Mouse (Mus musculus) liver, embryonic 11.5 days (tissue): ENCODE measurements around the gene Pappa2. TPM values are rescaled to one million over a fixed set of nuclear protein-coding genes. Genes with fewer than 3 reads are reported as not detected.

Experiments used
- ATAC-seq: fragments of 200-750 bp; cut with Nextera tagmentation; replicated peaks from 2 replicates; pipeline ENCODE4 v1.8.0; 2017; ENCODE audit warnings: moderate number of reproducible peaks, mild to moderate bottlenecking, moderate TSS enrichment, moderate library complexity; ENCODE audit not compliant: low FRiP score
- DNase-seq: peaks from one replicate; pipeline ENCODE4 v3.0.0-alpha.2; 2017; ENCODE audit warnings: low spot score
- H3K27ac ChIP-seq: fragments of 300-500 bp; sonication (generic); 2 replicates; pipeline ENCODE4 v1.5.1; 2014; ENCODE audit warnings: mild to moderate bottlenecking, low read depth, low read length, control low read depth
- H3K27me3 ChIP-seq: fragments of 300-500 bp; sonication (generic); replicated peaks from 2 replicates; pipeline ENCODE4 v1.6.1; 2014; ENCODE audit warnings: low read length, mixed read lengths; ENCODE audit not compliant: control insufficient read depth, insufficient read depth
- H3K36me3 ChIP-seq: fragments of 300-500 bp; sonication (generic); 2 replicates; pipeline ENCODE4 v1.6.1; 2014; ENCODE audit warnings: mild to moderate bottlenecking, low read length, moderate library complexity, mixed read lengths; ENCODE audit not compliant: control insufficient read depth, insufficient read depth
- H3K4me1 ChIP-seq: fragments of 300-500 bp; sonication (generic); replicated peaks from 2 replicates; pipeline ENCODE4 v1.6.1; 2014; ENCODE audit warnings: low read length, mixed read lengths; ENCODE audit not compliant: control insufficient read depth, insufficient read depth
- H3K4me2 ChIP-seq: fragments of 300-500 bp; sonication (generic); 2 replicates; pipeline ENCODE4 v1.6.1; 2014; ENCODE audit warnings: mild to moderate bottlenecking, control low read depth, moderate library complexity
- H3K4me3 ChIP-seq: fragments of 300-500 bp; sonication (generic); 2 replicates; pipeline ENCODE4 v1.5.1; 2014; ENCODE audit warnings: low read depth, low read length, control low read depth
- H3K9ac ChIP-seq: fragments of 300-500 bp; sonication (generic); 2 replicates; pipeline ENCODE4 v1.6.1; 2014; ENCODE audit warnings: low read depth, low read length, control low read depth
- H3K9me3 ChIP-seq: fragments of 300-500 bp; sonication (generic); 2 replicates; pipeline ENCODE4 v1.6.1; 2016; ENCODE audit warnings: low read length, inconsistent platforms, mixed read lengths; ENCODE audit not compliant: control insufficient read depth
- WGBS: fragments of 180-500 bp; shearing (Covaris S2); extraction: QIAGEN DNeasy Blood & Tissue Kit; methylation state at CpG from one replicate; pipeline ENCODE4 v1.1.7; 2014; 5-methylcytosine and 5-hydroxymethylcytosine counted together
- polyA plus RNA-seq: library from polyadenylated mRNA; unstranded; fragments of >200 nt; fragmentation: Nextera tagmentation; extraction: Ambion mirVana; gene quantifications from 2 replicates; pipeline ENCODE4 v1.2.1, GENCODE M21; 2014

The Pappa2 gene
- polyA plus RNA-seq, 1 experiment from 2014 or later: 0.08 TPM

DNA sequence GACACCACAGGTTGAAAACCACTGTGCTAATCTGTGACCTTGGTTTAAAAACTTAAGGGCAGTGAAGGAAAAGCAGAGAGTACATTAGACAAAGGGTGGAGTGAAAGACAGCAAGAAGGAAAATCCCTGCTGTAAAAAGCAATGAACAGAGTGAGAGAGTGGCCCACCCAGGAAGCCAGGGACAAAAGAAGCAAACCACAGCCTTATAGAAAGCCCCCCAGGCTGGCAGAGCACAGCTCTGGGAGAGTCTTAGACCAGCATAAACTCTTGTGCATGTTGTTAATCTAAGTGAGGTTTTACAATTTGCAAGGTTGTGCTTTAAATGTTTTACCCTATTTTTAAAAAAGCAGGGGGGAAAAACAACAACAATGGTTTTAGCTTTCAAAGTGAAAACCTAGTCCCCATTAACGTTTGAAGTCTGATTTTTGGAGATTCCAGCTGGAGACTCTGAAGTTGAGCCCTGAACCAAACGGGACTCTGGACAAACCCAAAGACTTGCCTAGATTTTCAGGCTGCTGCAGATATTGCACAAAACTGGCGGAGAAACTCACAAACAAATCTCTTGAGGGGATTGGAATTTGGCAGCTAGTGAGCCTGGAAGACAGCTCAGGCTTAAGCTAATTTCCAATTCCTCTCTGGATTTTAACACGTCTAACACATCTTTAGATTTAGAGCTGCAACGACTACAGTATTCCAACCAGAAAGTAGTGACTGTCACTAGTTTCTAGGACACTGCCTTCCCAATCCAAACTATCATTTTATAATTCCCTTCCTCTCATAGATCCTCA lies 241.0 kb downstream of the Pappa2 start:
- H3K4me3 ChIP-seq: no peak overlapping the region
- DNase-seq (no peak), ATAC-seq (no peak)
- no peaks in the 10 kb centered on the region for H3K27me3 ChIP-seq
- H3K27ac ChIP-seq: no peak overlapping the region
- WGBS: 47% methylated on average over 5 of the region's 5 CpGs
- no peaks in the 10 kb centered on the region for H3K36me3 ChIP-seq
- no peaks in the 10 kb centered on the region for H3K9me3 ChIP-seq
- no peaks in the 10 kb centered on the region for H3K4me1 ChIP-seq
- no peak overlapping the region for H3K9ac ChIP-seq
- no peak overlapping the region for H3K4me2 ChIP-seq

DNA sequence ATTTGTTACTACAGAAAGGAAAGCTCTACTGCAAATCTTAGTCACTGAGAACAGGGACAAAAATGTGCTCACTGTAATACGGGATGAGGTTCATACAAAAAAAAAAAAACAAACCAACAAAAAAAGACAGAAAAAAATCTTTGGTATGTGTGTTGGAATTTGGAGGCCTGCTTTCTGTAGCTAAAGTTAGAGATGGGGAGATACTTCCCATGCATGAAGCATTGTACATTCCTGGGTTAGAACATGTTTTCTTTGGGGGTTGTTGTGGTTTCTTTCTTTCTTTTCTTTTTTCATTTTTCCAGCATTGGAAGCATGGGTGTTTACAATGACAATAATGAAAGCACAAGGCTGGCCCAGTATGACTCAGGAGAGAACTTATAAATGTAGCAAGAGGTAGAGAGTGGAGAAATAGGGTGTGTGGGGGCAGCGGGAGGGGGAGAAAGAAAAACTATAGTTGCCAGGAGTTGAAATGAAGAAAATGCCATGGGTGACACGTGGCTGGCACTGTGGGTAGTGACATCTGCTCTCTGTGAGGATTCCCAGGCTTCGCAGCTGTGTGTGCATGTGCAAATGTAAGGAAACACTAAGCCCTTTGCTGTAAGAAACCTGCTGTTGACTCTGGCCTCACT lies 247.3 kb downstream of the Pappa2 start:
- no peak overlapping the region for H3K27ac ChIP-seq
- H3K4me1 ChIP-seq: no peaks in the 10 kb centered on the region
- no peaks in the 10 kb centered on the region for H3K36me3 ChIP-seq
- no peaks in the 10 kb centered on the region for H3K9me3 ChIP-seq
- DNase-seq (no peak), ATAC-seq (no peak)
- no peak overlapping the region for H3K4me2 ChIP-seq
- H3K4me3 ChIP-seq: no peak overlapping the region
- no peaks in the 10 kb centered on the region for H3K27me3 ChIP-seq
- no peak overlapping the region for H3K9ac ChIP-seq
- WGBS: 57% methylated on average over 4 of the region's 4 CpGs

DNA sequence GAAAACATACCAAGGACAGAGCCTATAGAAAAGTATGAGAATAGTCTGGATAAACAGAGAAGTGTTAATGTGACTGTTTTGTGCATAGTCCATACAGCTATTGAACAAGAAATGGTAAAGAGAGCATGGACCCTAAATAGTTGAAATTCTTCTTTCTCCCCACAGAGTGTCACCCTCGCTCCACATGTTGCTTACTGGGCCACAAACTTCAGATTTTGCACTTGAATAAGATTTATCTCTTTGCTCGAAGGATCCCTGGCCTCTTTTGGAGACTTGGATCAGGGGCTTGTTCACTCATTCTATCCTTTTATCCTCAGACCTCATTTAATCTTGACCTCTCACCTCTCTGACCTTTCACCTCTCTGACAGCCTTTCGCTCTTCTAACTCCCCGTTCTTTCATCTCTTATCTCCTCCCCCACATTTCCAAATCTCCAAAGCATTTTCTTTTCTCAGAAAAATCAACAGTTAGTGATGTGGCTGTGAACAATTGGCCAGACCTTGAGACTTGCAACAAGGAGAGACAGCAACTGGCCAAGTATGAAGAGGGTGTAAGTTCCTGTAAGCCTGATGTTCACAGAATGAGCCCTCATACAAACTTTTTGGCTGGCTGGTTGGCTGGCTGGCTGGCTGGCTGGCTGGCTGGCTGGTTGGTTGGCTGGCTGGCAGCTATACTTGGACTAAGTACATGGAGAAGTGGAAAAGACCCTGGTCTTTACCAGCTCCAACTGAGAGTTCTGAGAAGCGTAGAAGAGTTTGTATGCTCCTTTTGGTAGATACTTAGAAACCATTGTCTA lies 266.8 kb downstream of the Pappa2 start:
- 34% methylated on average over 5 of the region's 5 CpGs for WGBS
- no peak overlapping the region for H3K9ac ChIP-seq
- no peaks in the 10 kb centered on the region for H3K27me3 ChIP-seq
- DNase-seq (no peak), ATAC-seq (no peak)
- H3K4me1 ChIP-seq: no peaks in the 10 kb centered on the region
- H3K9me3 ChIP-seq: no peaks in the 10 kb centered on the region
- H3K4me2 ChIP-seq: no peak overlapping the region
- H3K4me3 ChIP-seq: no peak overlapping the region
- no peaks in the 10 kb centered on the region for H3K36me3 ChIP-seq
- H3K27ac ChIP-seq: no peak overlapping the region

GRCm38 (mm10) chr1:158701336-158701735 lies 279.0 kb downstream of the Pappa2 start:
- Histone ChIP-seq H3K9ac (no peak overlapping the region), H3K36me3 (no peaks in the 10 kb centered on the region), H3K27ac (no peak overlapping the region), H3K9me3 (no peaks in the 10 kb centered on the region), H3K4me3 (no peak overlapping the region), H3K4me2 (no peak overlapping the region), H3K27me3 (no peaks in the 10 kb centered on the region), H3K4me1 (no peaks in the 10 kb centered on the region)
- DNase-seq: no peak
- ATAC-seq: no peak
- WGBS: 71% methylated on average over 1 of the region's 1 CpGs

GRCm38 (mm10) chr1:158700147-158700546 lies 280.1 kb downstream of the Pappa2 start:
- H3K4me3 ChIP-seq: no peak overlapping the region
- no peak overlapping the region for H3K9ac ChIP-seq
- H3K4me2 ChIP-seq: no peak overlapping the region
- H3K9me3 ChIP-seq: no peaks in the 10 kb centered on the region
- ATAC-seq (no peak), DNase-seq (no peak)
- no peaks in the 10 kb centered on the region for H3K36me3 ChIP-seq
- no peaks in the 10 kb centered on the region for H3K4me1 ChIP-seq
- WGBS: 80% methylated on average over 2 of the region's 2 CpGs
- no peak overlapping the region for H3K27ac ChIP-seq
- H3K27me3 ChIP-seq: no peaks in the 10 kb centered on the region

- H3K36me3 ChIP-seq: no peaks in the 10 kb centered on the region
- no peak overlapping the region for H3K27ac ChIP-seq
- no peak overlapping the region for H3K4me2 ChIP-seq
- no peaks in the 10 kb centered on the region for H3K9me3 ChIP-seq
- 79% methylated on average over 2 of the region's 2 CpGs for WGBS
- H3K27me3 ChIP-seq: no peaks in the 10 kb centered on the region
- ATAC-seq (no peak), DNase-seq (no peak)
- H3K4me3 ChIP-seq: no peak overlapping the region
- H3K4me1 ChIP-seq: no peaks in the 10 kb centered on the region
- no peak overlapping the region for H3K9ac ChIP-seq
These were observed 281.0 kb downstream of the Pappa2 start for GRCm38 (mm10) chr1:158699276-158699675.

- Histone ChIP-seq H3K27me3 (no peaks in the 10 kb centered on the region), H3K9ac (no peak overlapping the region), H3K36me3 (no peaks in the 10 kb centered on the region), H3K9me3 (no peaks in the 10 kb centered on the region), H3K4me1 (no peaks in the 10 kb centered on the region), H3K4me3 (no peak overlapping the region), H3K4me2 (no peak overlapping the region), H3K27ac (no peak overlapping the region)
- 82% methylated on average over 10 of the region's 10 CpGs for WGBS
- DNase-seq (no peak), ATAC-seq (no peak)
These were observed 282.3 kb downstream of the Pappa2 start for GRCm38 (mm10) chr1:158697859-158698569.

GRCm38 (mm10) chr1:158697423-158697822 lies 282.9 kb downstream of the Pappa2 start:
- no peak overlapping the region for H3K27ac ChIP-seq
- no peaks in the 10 kb centered on the region for H3K4me1 ChIP-seq
- H3K27me3 ChIP-seq: no peaks in the 10 kb centered on the region
- DNase-seq (no peak), ATAC-seq (no peak)
- no peak overlapping the region for H3K4me3 ChIP-seq
- H3K36me3 ChIP-seq: no peaks in the 10 kb centered on the region
- 46% methylated on average over 3 of the region's 3 CpGs for whole genome bisulfite sequencing
- no peak overlapping the region for H3K4me2 ChIP-seq
- H3K9me3 ChIP-seq: no peaks in the 10 kb centered on the region
- H3K9ac ChIP-seq: no peak overlapping the region
